Mouse (Mus musculus): Measurements from ENCODE around the gene Vstm2b. TPM values are rescaled to one million over a fixed set of nuclear protein-coding genes. Genes with fewer than 3 reads are reported as not detected.

Vstm2b gene
- polyA plus RNA-seq, 1 experiment: not detected

GRCm38 (mm10) chr7:40916761-40917160 is 18.6 kb downstream of the Vstm2b start:
- no peak overlapping the region for H3K4me3 ChIP-seq (ENCODE audit: insufficient read depth, poor library complexity, severe bottlenecking)
- no peaks in the 10 kb centered on the region for H3K27me3 ChIP-seq (ENCODE audit: control insufficient read depth, insufficient read depth, insufficient read length)
- no peak overlapping the region for H3ac ChIP-seq (ENCODE audit: control insufficient read depth, insufficient read length, low read depth)
- no peaks in the 10 kb centered on the region for H3K36me3 ChIP-seq (ENCODE audit: control insufficient read depth, insufficient read depth)
- no peaks in the 10 kb centered on the region for H3K79me2 ChIP-seq (ENCODE audit: control insufficient read depth, insufficient read depth)
- H3K79me3 ChIP-seq (ENCODE audit: low read depth): no peaks in the 10 kb centered on the region
- no peak for TF ChIP-seq CEBPB (IDR thresholded peaks at IDR 0.05; ENCODE audit: low read depth)
- TF ChIP-seq USF1 (IDR thresholded peaks at IDR 0.05; ENCODE audit: low read depth): no peak
- TF ChIP-seq MYOD1 (IDR thresholded peaks at IDR 0.05; ENCODE audit: control insufficient read depth, insufficient read length, low read depth): no peak
- TF ChIP-seq MAX (IDR thresholded peaks at IDR 0.05): no peak
- TF ChIP-seq MYOG (IDR thresholded peaks at IDR 0.05; ENCODE audit: control insufficient read depth, extremely low read depth, insufficient read length): no peak
- TF ChIP-seq CTCF (IDR thresholded peaks at IDR 0.05; ENCODE audit: control insufficient read depth, insufficient read depth, insufficient read length): no peak
- TF ChIP-seq FOSL1 (IDR thresholded peaks at IDR 0.05; ENCODE audit: insufficient read depth, low read length, poor library complexity, severe bottlenecking): no peak

- H3K4me3 ChIP-seq (ENCODE audit: insufficient read depth, poor library complexity, severe bottlenecking): no peak overlapping the region
- no peaks in the 10 kb centered on the region for H3K27me3 ChIP-seq (ENCODE audit: control insufficient read depth, insufficient read depth, insufficient read length)
- H3ac ChIP-seq (ENCODE audit: control insufficient read depth, insufficient read length, low read depth): no peak overlapping the region
- no peaks in the 10 kb centered on the region for H3K36me3 ChIP-seq (ENCODE audit: control insufficient read depth, insufficient read depth)
- no peak for TF ChIP-seq CEBPB (IDR thresholded peaks at IDR 0.05; ENCODE audit: low read depth)
- TF ChIP-seq FOSL1 (IDR thresholded peaks at IDR 0.05; ENCODE audit: insufficient read depth, low read length, poor library complexity, severe bottlenecking): no peak
- no peak for TF ChIP-seq MYOG (IDR thresholded peaks at IDR 0.05; ENCODE audit: control insufficient read depth, extremely low read depth, insufficient read length)
- no peak for TF ChIP-seq MYOD1 (IDR thresholded peaks at IDR 0.05; ENCODE audit: control insufficient read depth, insufficient read length, low read depth)
- TF ChIP-seq MAX (IDR thresholded peaks at IDR 0.05): no peak
- TF ChIP-seq CTCF (IDR thresholded peaks at IDR 0.05; ENCODE audit: control insufficient read depth, insufficient read depth, insufficient read length): no peak
- no peak for TF ChIP-seq USF1 (IDR thresholded peaks at IDR 0.05; ENCODE audit: low read depth)
- H3K79me3 ChIP-seq (ENCODE audit: low read depth): no peaks in the 10 kb centered on the region
- no peaks in the 10 kb centered on the region for H3K79me2 ChIP-seq (ENCODE audit: control insufficient read depth, insufficient read depth)
Observed at GRCm38 (mm10) chr7:40920118-40920517, 22.0 kb downstream of the Vstm2b start.

GRCm38 (mm10) chr7:40921281-40921680 is 23.2 kb downstream of the Vstm2b start:
- Histone ChIP-seq H3K79me3 (ENCODE audit: low read depth) (no peaks in the 10 kb centered on the region), H3K4me3 (ENCODE audit: insufficient read depth, poor library complexity, severe bottlenecking) (no peak overlapping the region), H3K36me3 (ENCODE audit: control insufficient read depth, insufficient read depth) (no peaks in the 10 kb centered on the region), H3K27me3 (ENCODE audit: control insufficient read depth, insufficient read depth, insufficient read length) (no peaks in the 10 kb centered on the region), H3ac (ENCODE audit: control insufficient read depth, insufficient read length, low read depth) (no peak overlapping the region), H3K79me2 (ENCODE audit: control insufficient read depth, insufficient read depth) (no peaks in the 10 kb centered on the region)
- TF ChIP-seq CEBPB (IDR thresholded peaks at IDR 0.05; ENCODE audit: low read depth) (no peak), MYOG (IDR thresholded peaks at IDR 0.05; ENCODE audit: control insufficient read depth, extremely low read depth, insufficient read length) (no peak), CTCF (IDR thresholded peaks at IDR 0.05; ENCODE audit: control insufficient read depth, insufficient read depth, insufficient read length) (no peak), USF1 (IDR thresholded peaks at IDR 0.05; ENCODE audit: low read depth) (no peak), MYOD1 (IDR thresholded peaks at IDR 0.05; ENCODE audit: control insufficient read depth, insufficient read length, low read depth) (no peak), FOSL1 (IDR thresholded peaks at IDR 0.05; ENCODE audit: insufficient read depth, low read length, poor library complexity, severe bottlenecking) (no peak), MAX (IDR thresholded peaks at IDR 0.05) (no peak)

- Histone ChIP-seq H3K4me3 (ENCODE audit: insufficient read depth, poor library complexity, severe bottlenecking) (no peak overlapping the region), H3K79me3 (ENCODE audit: low read depth) (no peaks in the 10 kb centered on the region), H3K36me3 (ENCODE audit: control insufficient read depth, insufficient read depth) (no peaks in the 10 kb centered on the region), H3K79me2 (ENCODE audit: control insufficient read depth, insufficient read depth) (no peaks in the 10 kb centered on the region), H3ac (ENCODE audit: control insufficient read depth, insufficient read length, low read depth) (no peak overlapping the region), H3K27me3 (ENCODE audit: control insufficient read depth, insufficient read depth, insufficient read length) (no peaks in the 10 kb centered on the region)
- TF ChIP-seq USF1 (IDR thresholded peaks at IDR 0.05; ENCODE audit: low read depth): no peak
- no peak for TF ChIP-seq CTCF (IDR thresholded peaks at IDR 0.05; ENCODE audit: control insufficient read depth, insufficient read depth, insufficient read length)
- TF ChIP-seq MYOG (IDR thresholded peaks at IDR 0.05; ENCODE audit: control insufficient read depth, extremely low read depth, insufficient read length): no peak
- TF ChIP-seq MAX (IDR thresholded peaks at IDR 0.05): no peak
- TF ChIP-seq CEBPB (IDR thresholded peaks at IDR 0.05; ENCODE audit: low read depth): no peak
- TF ChIP-seq MYOD1 (IDR thresholded peaks at IDR 0.05; ENCODE audit: control insufficient read depth, insufficient read length, low read depth): no peak
- no peak for TF ChIP-seq FOSL1 (IDR thresholded peaks at IDR 0.05; ENCODE audit: insufficient read depth, low read length, poor library complexity, severe bottlenecking)
Observed at GRCm38 (mm10) chr7:40922871-40923270, 24.7 kb downstream of the Vstm2b start.

GRCm38 (mm10) chr7:40928391-40928790 is 30.3 kb downstream of the Vstm2b start:
- Histone ChIP-seq H3K36me3 (ENCODE audit: control insufficient read depth, insufficient read depth) (no peaks in the 10 kb centered on the region), H3K79me2 (ENCODE audit: control insufficient read depth, insufficient read depth) (no peaks in the 10 kb centered on the region), H3K4me3 (ENCODE audit: insufficient read depth, poor library complexity, severe bottlenecking) (no peak overlapping the region), H3K79me3 (ENCODE audit: low read depth) (no peaks in the 10 kb centered on the region), H3K27me3 (ENCODE audit: control insufficient read depth, insufficient read depth, insufficient read length) (no peaks in the 10 kb centered on the region), H3ac (ENCODE audit: control insufficient read depth, insufficient read length, low read depth) (no peak overlapping the region)
- TF ChIP-seq MYOD1 (IDR thresholded peaks at IDR 0.05; ENCODE audit: control insufficient read depth, insufficient read length, low read depth): no peak
- no peak for TF ChIP-seq MAX (IDR thresholded peaks at IDR 0.05)
- TF ChIP-seq CEBPB (IDR thresholded peaks at IDR 0.05; ENCODE audit: low read depth): no peak
- no peak for TF ChIP-seq USF1 (IDR thresholded peaks at IDR 0.05; ENCODE audit: low read depth)
- TF ChIP-seq FOSL1 (IDR thresholded peaks at IDR 0.05; ENCODE audit: insufficient read depth, low read length, poor library complexity, severe bottlenecking): no peak

GRCm38 (mm10) chr7:40936617-40937212 is 38.6 kb downstream of the Vstm2b start:
- Histone ChIP-seq H3K27me3 (ENCODE audit: control insufficient read depth, insufficient read depth, insufficient read length) (no peaks in the 10 kb centered on the region), H3K79me3 (ENCODE audit: low read depth) (no peaks in the 10 kb centered on the region), H3ac (ENCODE audit: control insufficient read depth, insufficient read length, low read depth) (no peak overlapping the region), H3K36me3 (ENCODE audit: control insufficient read depth, insufficient read depth) (no peaks in the 10 kb centered on the region), H3K4me3 (ENCODE audit: insufficient read depth, poor library complexity, severe bottlenecking) (no peak overlapping the region), H3K79me2 (ENCODE audit: control insufficient read depth, insufficient read depth) (no peaks in the 10 kb centered on the region)
- TF ChIP-seq FOSL1 (IDR thresholded peaks at IDR 0.05; ENCODE audit: insufficient read depth, low read length, poor library complexity, severe bottlenecking): no peak
- TF ChIP-seq USF1 (IDR thresholded peaks at IDR 0.05; ENCODE audit: low read depth): no peak
- TF ChIP-seq MAX (IDR thresholded peaks at IDR 0.05): no peak
- TF ChIP-seq CTCF (IDR thresholded peaks at IDR 0.05; ENCODE audit: control insufficient read depth, insufficient read depth, insufficient read length): no peak
- no peak for TF ChIP-seq CEBPB (IDR thresholded peaks at IDR 0.05; ENCODE audit: low read depth)
- no peak for TF ChIP-seq MYOD1 (IDR thresholded peaks at IDR 0.05; ENCODE audit: control insufficient read depth, insufficient read length, low read depth)
- no peak for TF ChIP-seq MYOG (IDR thresholded peaks at IDR 0.05; ENCODE audit: control insufficient read depth, extremely low read depth, insufficient read length)
